Mouse (Mus musculus) MEL (cell line): ENCODE data around the gene Smc1b.

ENCODE experiments used
- CHD2 ChIP-seq: IDR thresholded peaks from 2 replicates; pipeline ENCODE4 v1.6.1; 2011; ENCODE audit warnings: low read length, improper control_type of control experiment
- CTCF ChIP-seq, 3 experiments: IDR thresholded peaks in 2 of 3; conservative IDR thresholded peaks in 1 of 3; 2 replicates each; pipeline ENCODE4 v1.5.1; 2011 to 2012; ENCODE audit warnings: low read length in 3 of 3, low read depth in 2 of 3, mild to moderate bottlenecking in 2 of 3, improper control_type of control experiment in 1 of 3, inconsistent platforms in 1 of 3, mixed read lengths in 1 of 3, moderate library complexity in 1 of 3; ENCODE audit not compliant: control insufficient read depth in 1 of 3, insufficient read depth in 1 of 3, poor library complexity in 1 of 3, severe bottlenecking in 1 of 3
- E2F4 ChIP-seq: IDR thresholded peaks from 2 replicates; pipeline ENCODE4 v1.6.1; 2011; ENCODE audit warnings: low read depth, low read length, improper control_type of control experiment, borderline replicate concordance
- GATA1 ChIP-seq: IDR thresholded peaks from 2 replicates; pipeline ENCODE4 v1.6.1; 2011; ENCODE audit warnings: low read depth, low read length, improper control_type of control experiment
- KAT2A ChIP-seq: conservative IDR thresholded peaks from 2 replicates; pipeline ENCODE4 v1.6.1; 2012; ENCODE audit warnings: low read depth, low read length, improper control_type of control experiment, inconsistent platforms
- MAZ ChIP-seq: IDR thresholded peaks from 2 replicates; pipeline ENCODE4 v1.6.1; 2012; ENCODE audit warnings: low read depth, mild to moderate bottlenecking, inconsistent platforms, low read length, improper control_type of control experiment
- MXI1 ChIP-seq: IDR thresholded peaks from 2 replicates; pipeline ENCODE4 v1.6.1; 2011; ENCODE audit warnings: mild to moderate bottlenecking, low read depth, low read length, improper control_type of control experiment
- NRF1 ChIP-seq: IDR thresholded peaks from 2 replicates; pipeline ENCODE4 v1.6.1; 2014; ENCODE audit warnings: low read depth, mild to moderate bottlenecking, inconsistent platforms, low read length, improper control_type of control experiment, moderate library complexity; ENCODE audit not compliant: poor library complexity, insufficient read depth, severe bottlenecking
- POLR2A ChIP-seq, 2 experiments: IDR thresholded peaks; 2 replicates each; pipeline ENCODE4 v1.6.1; 2011 to 2012; ENCODE audit warnings: low read length in 2 of 2, mild to moderate bottlenecking in 2 of 2, control low read depth in 1 of 2, improper control_type of control experiment in 1 of 2, low read depth in 1 of 2, moderate library complexity in 1 of 2; ENCODE audit not compliant: control insufficient read depth in 1 of 2, insufficient read depth in 1 of 2, poor library complexity in 1 of 2
- RAD21 ChIP-seq: IDR thresholded peaks from 2 replicates; pipeline ENCODE4 v1.6.1; 2011; ENCODE audit warnings: mild to moderate bottlenecking, low read depth, low read length, improper control_type of control experiment
- TCF12 ChIP-seq: IDR thresholded peaks from 2 replicates; pipeline ENCODE4 v1.6.1; 2014; ENCODE audit warnings: low read depth, mild to moderate bottlenecking, inconsistent platforms, low read length, improper control_type of control experiment, moderate library complexity
- UBTF ChIP-seq: IDR thresholded peaks from 2 replicates; pipeline ENCODE4 v1.6.1; 2012; ENCODE audit warnings: low read depth, mild to moderate bottlenecking, inconsistent platforms, low read length, improper control_type of control experiment, moderate library complexity, borderline replicate concordance; ENCODE audit not compliant: insufficient read depth

GRCm38 (mm10) chr15:85179528-85180180 lies 47.9 kb upstream of the Smc1b start:
- TF ChIP-seq GATA1 (no peak), CTCF (IDR thresholded peaks at IDR 0.05 in 2 of 3, conservative IDR thresholded peaks at IDR 0.05 in 1 of 3; ENCODE audit: control insufficient read depth in 1 of 3, insufficient read depth in 1 of 3, low read depth in 2 of 3, low read length in 3 of 3, poor library complexity in 1 of 3, severe bottlenecking in 1 of 3) (no peak), MAZ (no peak), TCF12 (no peak), CHD2 (no peak), NRF1 (no peak), POLR2A (IDR thresholded peaks at IDR 0.05; ENCODE audit: control insufficient read depth in 1 of 2, insufficient read depth in 1 of 2, low read depth in 1 of 2, low read length in 2 of 2, poor library complexity in 1 of 2) (no peak), MXI1 (no peak), UBTF (no peak), KAT2A (no peak), E2F4 (no peak), RAD21 (no peak)
